Mouse (Mus musculus): ENCODE measurements around the gene Rnf212b. TPM values are rescaled to one million over a fixed set of nuclear protein-coding genes. Genes with fewer than 3 reads are reported as not detected.

Gene Rnf212b
- total RNA-seq, 2 experiments from 2014 or later, result not detected

DNA sequence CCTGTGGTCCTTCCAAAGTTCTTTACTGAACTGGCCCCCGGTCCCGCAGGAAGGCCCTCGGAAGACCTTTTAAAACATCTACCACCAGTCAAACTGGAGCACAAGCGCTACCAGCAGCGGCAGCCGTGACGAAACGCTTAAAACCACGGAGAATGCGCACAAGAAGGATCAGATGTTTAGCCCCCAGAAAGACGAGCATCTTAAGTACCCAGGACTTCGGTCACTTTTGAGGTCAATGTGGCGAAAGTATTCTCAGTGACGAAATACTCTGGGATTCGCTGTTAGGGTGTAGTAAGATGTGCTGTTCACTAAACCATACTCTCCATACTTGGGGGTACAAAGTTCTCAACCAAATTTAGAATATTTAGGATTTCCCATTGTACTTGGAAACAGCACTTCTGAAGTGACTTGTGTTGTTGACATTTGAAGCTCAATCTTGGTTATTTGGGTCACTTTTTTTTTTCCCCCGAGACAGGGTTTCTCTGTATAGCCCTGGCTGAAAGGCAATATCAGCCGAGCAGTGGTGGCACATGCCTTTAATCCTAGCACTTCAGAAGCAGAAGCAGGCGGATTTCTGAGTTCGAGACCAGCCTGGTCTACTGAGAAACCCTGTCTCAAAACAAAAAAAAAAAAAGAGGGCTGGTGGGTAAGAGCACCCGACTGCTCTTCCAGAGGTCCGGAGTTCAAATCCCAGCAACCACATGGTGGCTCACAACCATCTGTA, 50.5 kb downstream of the Rnf212b start:
- intact Hi-C loops (cut with DNase I), result no loop called here
- no peak for DNase-seq (ENCODE audit: low spot score in 2 of 2)

DNA sequence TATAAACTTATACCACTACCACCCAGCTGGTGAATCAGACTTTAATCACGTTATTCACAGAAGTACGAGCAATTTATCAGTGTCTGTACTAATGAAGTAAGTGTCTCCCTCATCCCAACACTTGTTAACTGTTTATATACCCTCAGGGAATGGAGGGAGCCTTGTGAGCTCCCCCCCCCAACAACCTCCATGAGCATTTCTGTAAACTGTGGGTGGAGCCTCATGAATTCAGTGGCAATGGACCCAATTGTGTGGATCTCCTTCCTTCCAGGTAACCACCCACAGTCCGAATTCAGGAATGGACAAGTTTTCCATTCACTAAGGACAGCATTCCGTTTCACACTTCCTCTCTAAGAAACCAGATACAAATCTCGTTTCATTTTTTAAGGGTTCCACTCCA, 51.7 kb downstream of the Rnf212b start:
- no peak for DNase-seq (ENCODE audit: low spot score in 2 of 2)
- intact Hi-C loops (cut with DNase I), result no loop called here

DNA sequence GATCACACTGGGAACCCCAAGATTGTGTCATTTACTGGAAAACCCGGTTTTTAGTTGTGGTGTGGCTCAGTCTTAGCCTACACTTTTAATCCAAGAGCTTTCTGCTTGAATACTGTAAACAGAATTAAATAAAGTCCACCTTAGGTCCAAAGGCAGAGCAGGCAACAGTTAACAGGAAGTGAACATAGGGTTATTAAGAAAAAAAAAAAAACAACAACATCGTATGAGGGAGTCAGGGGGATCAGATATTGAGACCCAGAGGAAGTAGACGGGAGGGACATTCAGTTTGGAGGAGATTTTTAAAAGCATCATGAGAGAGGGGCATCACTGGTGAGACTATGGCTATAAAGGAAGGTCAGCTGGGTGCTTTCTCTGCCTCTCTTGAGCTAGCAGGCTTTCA, 52.3 kb downstream of the Rnf212b start:
- intact Hi-C loops (cut with DNase I), result no loop called here
- DNase-seq (ENCODE audit: low spot score in 2 of 2), result no peak

DNA sequence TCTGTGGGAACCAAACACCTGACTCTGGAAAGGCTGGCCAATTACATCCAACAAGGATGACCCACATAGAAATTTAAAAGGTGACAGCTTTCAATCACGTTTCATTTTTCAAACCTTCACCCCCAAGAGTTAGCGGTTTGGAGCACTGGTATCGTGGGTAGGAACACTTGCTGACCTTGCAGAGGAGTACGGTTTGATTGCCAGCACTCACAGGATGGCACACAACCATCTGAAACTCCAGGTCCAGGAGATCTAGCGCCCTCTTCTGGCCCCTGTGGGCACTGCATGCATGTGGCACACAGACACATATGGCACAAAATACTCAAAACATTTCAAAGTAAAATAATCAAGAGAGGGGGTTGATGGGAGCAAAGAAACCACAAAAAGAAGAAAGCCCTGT, 53.0 kb downstream of the Rnf212b start:
- no peak for DNase-seq (ENCODE audit: low spot score in 2 of 2)
- intact Hi-C loops (cut with DNase I), result no loop called here

DNA sequence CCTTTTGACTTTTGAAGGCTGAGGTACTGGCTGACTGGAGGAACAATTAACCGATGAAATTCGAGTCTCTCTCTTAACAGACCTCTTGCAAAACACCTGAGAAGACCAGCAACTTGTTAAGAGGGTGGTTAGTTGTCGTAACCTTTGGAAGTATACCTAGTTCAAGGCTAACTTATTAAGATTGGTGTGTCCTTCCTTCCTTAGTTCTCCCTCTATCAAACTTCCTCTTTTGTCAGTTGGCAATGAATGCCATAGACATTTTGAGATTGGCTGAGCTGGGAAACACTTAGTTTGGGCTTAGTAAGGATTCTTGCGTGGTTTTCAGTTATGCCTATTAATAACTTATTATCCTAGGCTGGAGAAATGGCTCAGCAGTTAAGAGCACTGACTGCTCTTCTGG, 54.1 kb downstream of the Rnf212b start:
- intact Hi-C loops (cut with DNase I), result no loop called here
- DNase-seq (ENCODE audit: low spot score in 2 of 2), result no peak

DNA sequence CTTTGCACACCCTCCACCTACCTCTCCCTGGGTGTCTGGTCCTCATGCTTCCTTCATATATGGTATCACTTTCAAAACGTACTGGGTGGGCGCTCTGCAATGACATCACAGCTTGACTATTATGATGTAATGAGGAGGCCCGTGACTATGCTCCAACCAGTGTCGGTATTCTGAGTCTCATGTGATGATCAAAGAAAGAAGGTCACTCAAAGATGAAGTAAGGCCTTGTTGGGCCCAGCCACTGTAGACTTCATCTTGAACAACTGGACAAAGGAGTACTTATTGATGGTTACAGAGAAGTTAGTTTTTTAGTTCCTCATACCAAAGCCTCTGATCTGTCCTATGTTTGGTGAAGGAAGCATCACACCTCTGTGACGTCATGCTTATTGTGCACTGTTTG, 56.9 kb downstream of the Rnf212b start, which contains the start of gene Homez:
TSS of gene Homez (minus strand) at position 101 of the 400 bp plus-strand sequence.
- intact Hi-C loops (cut with DNase I), result no loop called here
- no peak for DNase-seq (ENCODE audit: low spot score in 2 of 2)

DNA sequence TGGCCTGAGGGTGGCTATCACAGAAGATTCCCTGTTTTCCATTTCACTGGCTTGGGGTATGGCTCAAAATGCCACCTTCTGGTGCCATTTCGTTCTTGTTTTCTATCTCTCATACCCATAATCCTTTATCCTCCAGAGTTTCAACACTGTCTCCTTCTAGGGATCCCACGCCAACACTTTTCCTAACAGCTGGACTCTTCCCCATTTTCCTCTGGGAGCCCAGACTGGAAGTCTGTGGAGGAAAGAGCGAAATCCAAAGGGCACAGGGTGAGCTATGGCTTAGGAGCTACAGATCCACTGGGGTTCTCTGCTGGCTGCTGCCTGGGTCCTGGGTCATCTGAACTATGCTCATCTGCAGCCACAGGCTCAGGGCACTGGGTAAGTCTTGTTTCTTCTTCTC, 60.2 kb downstream of the Rnf212b start:
- no peak for DNase-seq (ENCODE audit: low spot score in 2 of 2)
- intact Hi-C loops (cut with DNase I), result no loop called here

DNA sequence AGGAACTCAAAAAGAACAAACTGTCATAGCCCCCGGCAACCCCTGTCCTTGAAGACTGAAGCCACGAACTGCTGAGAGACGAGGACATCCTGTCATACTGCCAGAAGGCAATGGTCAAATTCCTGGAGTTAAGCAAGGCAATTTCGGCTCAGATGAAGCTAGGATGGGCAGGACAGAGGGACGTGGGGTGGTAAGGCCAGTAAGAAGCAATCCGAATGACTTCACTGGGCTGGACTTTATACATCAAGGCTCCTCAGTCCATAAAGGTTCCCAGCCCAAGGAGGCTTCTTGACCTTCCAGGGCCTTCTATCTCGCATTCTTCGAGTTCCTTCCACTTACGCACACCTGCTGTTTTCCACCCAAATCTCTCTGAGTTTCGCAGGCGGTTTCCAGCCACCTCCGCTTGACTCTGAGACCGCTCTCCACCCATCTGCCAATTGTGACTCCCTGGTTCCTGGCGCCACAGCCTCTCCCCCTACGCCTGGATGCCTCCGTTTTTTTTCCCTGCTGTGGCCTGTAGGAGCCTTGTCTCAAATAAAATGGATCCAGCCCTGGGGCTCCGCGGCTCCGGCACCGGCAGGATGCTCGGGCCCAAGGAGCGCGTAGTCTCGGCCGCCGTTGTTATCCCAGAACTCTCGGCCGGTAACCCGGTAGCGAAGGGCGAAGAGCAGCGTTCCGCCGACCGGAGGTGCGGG, 62.0 kb downstream of the Rnf212b start:
- DNase-seq (ENCODE audit: low spot score in 2 of 2), result no peak
- intact Hi-C loops (cut with DNase I), result no loop called here

DNA sequence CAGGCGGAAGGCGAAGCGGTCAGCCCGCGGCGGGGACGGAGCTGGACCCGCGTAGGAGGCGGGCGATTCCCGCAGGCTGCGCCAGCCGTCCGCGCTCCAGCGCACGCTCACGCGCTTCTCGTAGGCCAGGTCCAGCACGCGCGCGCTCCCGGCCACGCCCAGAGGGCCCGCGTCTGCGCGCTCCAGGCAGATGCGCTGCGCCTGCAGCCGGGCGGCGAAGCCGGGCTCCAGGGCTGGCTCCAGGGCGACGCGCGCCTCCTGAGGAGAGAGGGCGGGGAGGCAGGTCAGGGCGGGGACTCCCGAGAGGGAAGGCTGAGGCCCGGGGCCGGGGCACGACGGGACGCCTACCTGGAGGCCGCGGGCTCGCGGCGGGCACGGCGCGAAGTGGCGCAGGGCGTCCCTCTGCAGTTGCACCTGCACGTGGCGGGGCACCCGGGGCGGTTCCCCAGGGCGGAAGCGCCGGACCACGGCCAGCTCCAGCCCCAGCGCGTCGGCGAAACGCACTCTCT, 62.7 kb downstream of the Rnf212b start:
- peak; percentile 91 to 93 for DNase-seq (ENCODE audit: low spot score in 2 of 2)
- intact Hi-C loops (cut with DNase I), result no loop called here

DNA sequence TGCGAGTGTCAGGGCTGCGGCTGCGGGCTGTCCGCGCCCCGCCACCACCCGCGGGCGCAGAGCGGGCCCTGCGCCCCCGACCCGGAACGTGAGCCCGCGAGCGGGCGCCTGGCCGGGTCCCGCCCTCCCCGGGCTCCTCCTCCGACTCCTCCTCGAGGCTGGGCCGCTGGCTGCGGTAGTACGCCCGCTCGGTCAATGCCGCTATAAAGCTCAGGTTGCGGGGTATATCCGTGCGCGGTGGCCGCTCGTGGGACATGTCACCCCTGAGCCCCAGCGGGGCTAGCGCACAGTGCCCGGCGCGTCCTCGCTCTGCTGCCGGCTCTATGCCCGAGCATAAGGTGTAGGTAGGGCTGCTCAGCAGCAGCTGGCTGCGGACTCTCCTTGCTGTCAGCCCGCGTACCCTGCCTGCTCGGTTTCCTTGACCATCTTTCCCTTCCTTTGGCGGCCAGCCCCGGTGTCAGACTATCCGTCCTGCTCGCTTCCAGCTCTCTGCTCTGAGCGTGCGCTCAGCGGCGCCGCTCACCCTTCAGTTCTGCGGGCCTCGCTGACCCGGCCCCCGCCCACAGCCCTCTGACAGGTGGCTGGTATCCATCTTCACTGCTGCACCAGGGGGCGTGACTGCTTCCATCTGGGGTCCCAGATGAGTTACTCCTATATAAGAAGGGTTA, 63.2 kb downstream of the Rnf212b start, which contains the start of gene Ppp1r3e:
TSS of gene Ppp1r3e (minus strand) at position 503 of the 668 bp plus-strand sequence.
- peak in 1 of 2 experiments; percentile 58 for DNase-seq (ENCODE audit: low spot score in 2 of 2)
- intact Hi-C loops (cut with DNase I), result no loop called here

DNA sequence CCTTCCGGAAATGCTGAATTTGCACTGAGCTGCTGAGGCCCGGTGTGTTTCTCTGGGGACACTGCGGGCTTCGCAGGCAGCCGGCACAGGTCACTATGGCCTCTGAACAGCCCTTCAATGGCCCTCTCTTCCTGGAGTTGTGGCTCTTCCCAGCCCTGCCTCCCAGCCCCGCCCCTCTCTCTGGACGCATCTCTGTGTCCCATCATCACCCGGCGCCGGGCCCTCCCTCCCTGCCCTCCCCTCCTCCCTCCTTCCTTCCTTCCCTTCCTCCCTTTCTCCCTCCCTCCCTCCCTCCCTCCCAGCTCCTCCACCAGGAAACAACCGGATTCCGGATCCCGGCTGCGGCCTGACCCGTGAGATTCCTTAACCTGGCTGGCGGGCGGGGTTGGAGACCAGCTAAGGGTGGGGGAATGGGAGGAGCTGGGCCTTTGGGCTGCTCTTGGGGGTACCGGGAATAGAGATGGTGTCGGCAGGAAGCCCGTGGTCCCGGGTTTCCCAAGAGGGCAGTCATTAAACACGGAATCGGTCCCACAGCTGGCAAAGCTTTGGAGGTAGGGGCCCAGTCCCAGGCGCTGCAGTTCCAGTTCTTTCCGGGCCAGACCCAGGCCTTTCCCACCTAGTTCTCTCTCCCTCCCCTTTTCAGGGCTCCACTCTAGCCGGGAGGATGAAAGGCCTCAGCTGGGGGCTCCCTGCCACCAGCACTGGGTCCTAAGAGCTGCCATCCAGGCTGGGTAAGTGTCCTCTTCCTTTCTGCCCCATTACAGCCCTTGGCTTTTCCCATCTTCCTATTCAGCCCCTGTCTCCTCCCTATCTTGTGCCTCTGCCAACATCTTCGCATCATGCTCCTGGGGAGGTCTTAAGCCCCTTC, 69.4 kb downstream of the Rnf212b start, which contains the start of the genes Bcl2l2 and Gm20521:
TSS of gene Bcl2l2 (plus strand) at position 224 of the 868 bp plus-strand sequence.
TSS of gene Gm20521 (plus strand) at position 288 of the 868 bp plus-strand sequence.
- intact Hi-C loops (cut with DNase I), result no loop called here
- peak; percentile 71 to 74 for DNase-seq (ENCODE audit: low spot score in 2 of 2)

DNA sequence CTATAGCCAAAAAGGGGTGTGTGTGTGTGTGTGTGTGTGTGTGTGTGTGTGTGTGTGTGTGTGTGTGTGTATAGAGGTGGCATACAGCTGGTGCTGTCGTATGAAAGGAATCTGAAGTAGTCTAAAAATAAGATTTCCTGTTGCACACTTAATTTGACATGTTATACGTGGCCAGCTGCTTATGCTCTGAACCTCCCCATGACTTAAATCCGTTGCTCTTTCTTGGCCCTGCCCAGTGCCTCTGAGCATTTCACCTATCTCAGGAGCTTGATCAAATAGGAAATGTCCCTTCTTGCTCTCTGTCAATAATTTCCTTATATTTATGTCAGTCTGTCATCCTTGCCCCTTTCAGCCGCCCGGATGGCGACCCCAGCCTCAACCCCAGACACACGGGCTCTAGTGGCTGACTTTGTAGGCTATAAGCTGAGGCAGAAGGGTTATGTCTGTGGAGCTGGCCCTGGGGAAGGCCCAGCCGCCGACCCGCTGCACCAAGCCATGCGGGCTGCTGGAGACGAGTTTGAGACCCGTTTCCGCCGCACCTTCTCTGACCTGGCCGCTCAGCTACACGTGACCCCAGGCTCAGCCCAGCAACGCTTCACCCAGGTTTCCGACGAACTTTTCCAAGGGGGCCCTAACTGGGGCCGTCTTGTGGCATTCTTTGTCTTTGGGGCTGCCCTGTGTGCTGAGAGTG, 70.2 kb downstream of the Rnf212b start:
- DNase-seq (ENCODE audit: low spot score in 2 of 2), result no peak
- intact Hi-C loops (cut with DNase I), result no loop called here

DNA sequence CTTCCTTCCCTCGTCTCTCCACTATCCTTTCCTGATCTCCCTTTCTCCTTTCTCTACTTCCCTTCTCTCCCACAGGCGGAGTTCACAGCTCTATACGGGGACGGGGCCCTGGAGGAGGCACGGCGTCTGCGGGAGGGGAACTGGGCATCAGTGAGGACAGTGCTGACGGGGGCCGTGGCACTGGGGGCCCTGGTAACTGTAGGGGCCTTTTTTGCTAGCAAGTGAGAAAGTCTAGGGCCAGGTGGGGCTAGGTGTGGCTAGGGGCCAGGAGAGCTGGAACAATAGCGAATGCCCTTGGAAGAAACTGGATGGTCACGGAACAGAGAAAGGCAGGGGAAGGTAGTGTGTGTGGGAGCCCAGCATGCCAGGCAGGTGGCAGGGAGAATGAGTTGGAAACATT, 71.4 kb downstream of the Rnf212b start:
- intact Hi-C loops (cut with DNase I), result no loop called here
- DNase-seq (ENCODE audit: low spot score in 2 of 2), result no peak

DNA sequence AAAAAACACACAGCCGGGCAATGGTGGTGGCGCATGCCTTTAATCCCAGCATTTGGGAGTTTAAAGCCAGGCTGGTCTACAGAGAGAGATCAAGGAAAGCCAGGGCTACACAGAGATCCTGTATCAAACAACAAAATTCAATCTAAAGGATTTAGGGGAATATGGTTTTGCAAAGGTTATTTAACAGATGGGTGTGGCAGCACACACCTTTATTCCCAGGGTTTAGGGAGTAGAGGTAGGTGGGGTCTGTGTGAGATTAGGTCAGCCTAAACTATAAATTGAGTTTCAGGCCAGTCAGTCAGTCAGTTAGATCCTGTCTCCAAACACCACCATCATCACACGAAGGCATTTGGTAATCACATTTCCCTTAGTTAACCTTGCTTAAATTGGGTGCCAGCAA, 78.3 kb downstream of the Rnf212b start, which contains the start of gene Pabpn1:
TSS of gene Pabpn1 (plus strand) at position 301 of the 400 bp plus-strand sequence.
- no peak for DNase-seq (ENCODE audit: low spot score in 2 of 2)
- intact Hi-C loops (cut with DNase I), result no loop called here

DNA sequence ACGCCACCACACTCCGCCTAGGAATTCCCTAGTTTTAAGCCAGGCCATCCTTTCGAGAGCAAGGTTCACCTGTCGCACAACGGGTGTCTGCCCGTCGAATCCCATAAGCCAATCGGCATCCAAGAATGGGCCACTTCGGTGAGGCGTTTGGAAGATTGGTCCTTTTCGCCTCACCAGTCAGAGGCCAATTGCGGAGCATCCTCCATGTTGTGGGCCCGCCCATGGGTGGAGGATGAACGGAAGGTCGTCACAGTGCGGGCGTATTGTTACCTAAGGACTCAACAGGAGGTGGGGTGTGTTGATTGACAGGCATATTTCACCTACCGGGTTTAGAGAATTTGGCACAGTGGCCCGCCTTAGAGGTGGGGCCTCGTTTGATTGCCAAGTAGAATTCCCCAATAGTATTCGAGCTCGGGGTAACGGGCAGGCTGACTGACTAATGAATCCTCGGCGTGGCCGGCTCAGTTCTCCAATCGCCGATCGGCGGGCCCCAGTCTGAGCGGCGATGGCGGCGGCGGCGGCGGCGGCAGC, 79.8 kb downstream of the Rnf212b start:
- DNase-seq (ENCODE audit: low spot score in 2 of 2), result peak; percentile 98 to 100
- intact Hi-C loops (cut with DNase I), result no loop called here

DNA sequence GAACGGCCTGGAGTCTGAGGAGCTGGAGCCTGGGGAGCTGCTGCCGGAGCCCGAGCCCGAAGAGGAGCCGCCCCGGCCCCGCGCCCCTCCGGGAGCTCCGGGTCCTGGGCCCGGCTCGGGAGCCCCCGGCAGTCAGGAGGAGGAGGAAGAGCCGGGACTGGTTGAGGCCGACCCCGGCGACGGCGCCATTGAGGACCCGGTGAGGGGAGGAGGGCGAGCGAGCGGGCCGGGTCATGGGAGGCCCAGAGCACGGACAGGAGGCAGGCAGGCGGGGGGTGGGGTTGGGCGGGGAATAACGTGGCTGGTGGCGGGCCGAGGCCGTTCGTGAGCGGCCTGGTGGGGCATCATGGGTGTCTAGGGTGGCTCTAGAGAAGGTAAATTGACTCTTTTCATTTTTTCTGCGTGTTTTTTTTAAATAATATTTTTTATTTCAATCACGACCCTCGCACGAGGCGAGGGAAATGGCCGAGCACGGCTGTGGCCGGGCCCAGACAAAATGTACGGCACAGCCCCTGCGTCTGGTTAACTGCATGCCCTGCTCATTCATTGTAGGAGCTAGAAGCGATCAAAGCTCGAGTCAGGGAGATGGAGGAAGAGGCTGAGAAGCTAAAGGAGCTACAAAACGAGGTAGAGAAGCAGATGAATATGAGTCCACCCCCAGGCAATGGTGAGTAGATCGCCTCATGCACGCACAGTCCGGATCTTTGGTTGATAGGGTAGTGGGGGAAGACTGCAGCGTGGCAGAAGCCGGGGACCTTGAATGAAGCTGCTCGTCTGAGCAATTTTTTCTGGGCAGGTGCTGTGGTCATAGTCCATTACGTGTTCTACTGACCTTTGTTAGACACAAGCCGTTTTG, 80.6 kb downstream of the Rnf212b start:
- intact Hi-C loops (cut with DNase I), result loop anchor here (5.0 kb wide), 1 partner anchor 213 kb away; the partner anchor contains the start of gene Ap1g2
- DNase-seq (ENCODE audit: low spot score in 2 of 2), result peak in 1 of 2 experiments; percentile 50

DNA sequence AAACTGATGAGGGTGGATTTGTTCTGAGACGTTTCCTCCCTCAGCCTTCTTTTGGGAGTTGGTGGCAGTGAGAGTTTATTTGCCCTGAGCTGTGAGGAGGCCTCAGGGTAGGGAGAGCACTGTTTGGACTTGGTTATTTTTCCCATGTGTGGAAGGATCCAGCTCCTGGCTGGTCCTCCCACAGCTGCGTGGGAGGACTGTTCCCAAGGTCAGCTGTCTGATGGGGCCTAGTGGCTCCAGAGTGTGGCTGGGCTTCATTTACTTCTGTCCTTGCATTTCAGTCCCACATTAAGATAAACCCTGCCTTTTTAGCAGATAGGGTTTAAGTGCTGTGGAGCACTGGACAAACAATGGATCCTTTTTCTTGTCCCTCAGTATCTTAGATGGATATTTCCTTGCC, 83.5 kb downstream of the Rnf212b start:
- intact Hi-C loops (cut with DNase I), result loop anchor here (5.0 kb wide), 1 partner anchor 210 kb away; the partner anchor contains the start of gene Ap1g2

More for the DNA sequence above, 83.5 kb downstream of the Rnf212b start:
- no peak for DNase-seq (ENCODE audit: low spot score in 2 of 2)

All from left cerebral cortex, postnatal 14 days (tissue).